Mouse (Mus musculus) limb, embryonic 14.5 days (tissue): ENCODE measurements around the gene Rbm47. TPM values are rescaled to one million over a fixed set of nuclear protein-coding genes. Genes with fewer than 3 reads are reported as not detected.

Experiments
- ATAC-seq: fragments of 200-750 bp; cut with Nextera tagmentation; 2 replicates; pipeline ENCODE4 v1.8.0; 2017; ENCODE audit warnings: low read depth, moderate number of reproducible peaks, moderate TSS enrichment; ENCODE audit not compliant: low FRiP score
- DNase-seq: peaks from one replicate; pipeline ENCODE4 v3.0.0-alpha.2; 2015; ENCODE audit warnings: low spot score
- H3K27ac ChIP-seq: fragments of 300-500 bp; sonication (generic); replicated peaks from 2 replicates; pipeline ENCODE4 v1.5.1; 2014; ENCODE audit warnings: low read depth, mild to moderate bottlenecking, low read length, moderate library complexity, mixed read lengths
- H3K27me3 ChIP-seq: fragments of 300-500 bp; sonication (generic); 2 replicates; pipeline ENCODE4 v1.6.1; 2014; ENCODE audit warnings: low read length, mixed read lengths; ENCODE audit not compliant: control insufficient read depth, insufficient read depth
- H3K36me3 ChIP-seq: fragments of 300-500 bp; sonication (generic); 2 replicates; pipeline ENCODE4 v1.6.1; 2014; ENCODE audit warnings: mild to moderate bottlenecking, low read length, moderate library complexity, mixed read lengths; ENCODE audit not compliant: control insufficient read depth, insufficient read depth
- H3K4me1 ChIP-seq: fragments of 300-500 bp; sonication (generic); 2 replicates; pipeline ENCODE4 v1.6.1; 2014; ENCODE audit warnings: antibody characterized with exemption, low read length, mixed read lengths; ENCODE audit not compliant: control insufficient read depth, insufficient read depth
- H3K4me2 ChIP-seq: fragments of 300-500 bp; sonication (generic); replicated peaks from 2 replicates; pipeline ENCODE4 v1.6.1; 2014; ENCODE audit warnings: low read depth, mild to moderate bottlenecking, low read length, moderate library complexity; ENCODE audit not compliant: severe bottlenecking
- H3K4me3 ChIP-seq: fragments of 300-500 bp; sonication (generic); replicated peaks from 2 replicates; pipeline ENCODE4 v1.5.1; 2014; ENCODE audit warnings: low read length
- H3K9ac ChIP-seq: fragments of 300-500 bp; sonication (generic); 2 replicates; pipeline ENCODE4 v1.6.1; 2014; ENCODE audit warnings: mild to moderate bottlenecking, low read depth, low read length, moderate library complexity; ENCODE audit not compliant: severe bottlenecking
- H3K9me3 ChIP-seq: fragments of 300-500 bp; sonication (generic); 2 replicates; pipeline ENCODE4 v1.6.1; 2016; ENCODE audit warnings: low read length; ENCODE audit not compliant: control insufficient read depth
- POLR2A ChIP-seq: fragments of 200-500 bp; IDR thresholded peaks from 2 replicates; pipeline ENCODE4 v1.8.0; 2012; ENCODE audit warnings: inconsistent platforms, mild to moderate bottlenecking, moderate library complexity, borderline replicate concordance; ENCODE audit not compliant: insufficient read depth, insufficient read length; ENCODE audit errors: extremely low read depth
- WGBS: fragments of 180-500 bp; shearing (Covaris S2); extraction: QIAGEN DNeasy Blood & Tissue Kit; methylation state at CpG from one replicate; pipeline ENCODE4 v1.1.7; 2014; 5-methylcytosine and 5-hydroxymethylcytosine counted together
- polyA plus RNA-seq, 2 experiments: library from polyadenylated mRNA; depleted of rRNA in 1 of 2; stranded (reverse) in 1 of 2; unstranded in 1 of 2; fragments of >200 nt; fragmentation: Nextera tagmentation in 1 of 2; extraction: Ambion mirVana in 1 of 2; gene quantifications; 2 replicates each; pipeline versions ENCODE4 v1.2.1 to v1.2.3; 2012 to 2014

Rbm47 gene
- polyA plus RNA-seq, 2 experiments, result 2.5 to 5.2 TPM

DNA sequence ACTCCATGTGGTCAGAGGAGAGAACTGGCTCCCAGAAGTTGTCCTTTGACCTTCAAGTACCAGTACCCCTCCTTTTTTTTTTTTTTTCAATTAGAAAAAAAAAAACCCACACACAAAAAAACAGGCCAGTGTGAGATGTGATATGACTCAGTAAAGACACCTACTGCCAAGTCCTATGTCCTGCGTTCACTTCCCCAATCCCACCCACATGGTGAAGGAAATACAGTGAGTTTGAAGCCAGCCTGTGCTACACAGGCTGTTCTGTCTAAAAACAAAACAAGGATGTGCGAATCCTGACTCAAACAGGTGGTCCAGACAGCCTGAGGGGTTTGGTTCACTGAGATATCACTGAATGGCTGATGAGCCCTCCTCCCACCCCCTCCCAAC is 3.8 kb downstream of the Rbm47 start:
- H3K27me3 ChIP-seq, result no peaks in the 10 kb centered on the region
- no peaks in the 10 kb centered on the region for H3K36me3 ChIP-seq
- 79% methylated on average over 2 of the region's 2 CpGs for WGBS
- no peak for TF ChIP-seq POLR2A
- no peak overlapping the region for H3K27ac ChIP-seq
- H3K4me1 ChIP-seq, result no peaks in the 10 kb centered on the region
- H3K9me3 ChIP-seq, result no peaks in the 10 kb centered on the region
- H3K9ac ChIP-seq, result no peak overlapping the region
- no peak overlapping the region for H3K4me3 ChIP-seq
- DNase-seq (no peak), ATAC-seq (no peak)
- no peak overlapping the region for H3K4me2 ChIP-seq

DNA sequence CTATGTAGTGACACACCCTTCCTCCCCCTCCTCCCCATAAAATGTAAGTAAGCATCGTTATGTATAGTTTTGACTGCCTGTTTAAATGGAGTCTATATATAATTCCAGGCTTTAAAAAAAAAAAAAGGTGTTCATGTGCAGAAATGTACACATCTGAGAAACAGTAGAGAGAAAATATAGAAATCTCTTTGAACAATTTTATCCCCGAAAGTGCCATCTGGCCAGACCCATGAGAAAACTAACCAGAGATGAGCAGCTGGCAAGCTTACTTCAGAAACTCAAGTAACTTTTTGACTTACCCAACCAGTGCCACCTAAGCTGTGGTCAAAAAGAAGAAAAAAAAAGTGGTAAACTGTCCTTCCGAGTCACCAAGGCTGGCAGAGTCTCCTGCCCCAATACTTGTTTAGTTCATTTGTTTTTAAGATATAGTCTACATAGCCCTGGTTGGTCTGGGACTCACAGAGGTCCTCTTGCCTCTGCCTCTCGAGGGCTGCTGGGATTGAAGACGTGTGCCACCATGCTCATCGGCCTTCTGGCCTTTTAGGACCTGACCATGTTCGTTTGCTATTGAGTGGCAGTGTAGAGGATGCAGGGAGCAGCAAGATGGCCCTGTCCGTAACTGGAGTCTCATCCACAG is 4.3 kb downstream of the Rbm47 start:
- H3K4me2 ChIP-seq, result no peak overlapping the region
- no peak overlapping the region for H3K27ac ChIP-seq
- no peaks in the 10 kb centered on the region for H3K36me3 ChIP-seq
- no peak overlapping the region for H3K4me3 ChIP-seq
- ATAC-seq (no peak), DNase-seq (no peak)
- H3K9ac ChIP-seq, result no peak overlapping the region
- TF ChIP-seq POLR2A, result no peak
- no peaks in the 10 kb centered on the region for H3K4me1 ChIP-seq
- H3K9me3 ChIP-seq, result no peaks in the 10 kb centered on the region
- H3K27me3 ChIP-seq, result no peaks in the 10 kb centered on the region
- WGBS, result 85% methylated on average over 8 of the region's 8 CpGs

DNA sequence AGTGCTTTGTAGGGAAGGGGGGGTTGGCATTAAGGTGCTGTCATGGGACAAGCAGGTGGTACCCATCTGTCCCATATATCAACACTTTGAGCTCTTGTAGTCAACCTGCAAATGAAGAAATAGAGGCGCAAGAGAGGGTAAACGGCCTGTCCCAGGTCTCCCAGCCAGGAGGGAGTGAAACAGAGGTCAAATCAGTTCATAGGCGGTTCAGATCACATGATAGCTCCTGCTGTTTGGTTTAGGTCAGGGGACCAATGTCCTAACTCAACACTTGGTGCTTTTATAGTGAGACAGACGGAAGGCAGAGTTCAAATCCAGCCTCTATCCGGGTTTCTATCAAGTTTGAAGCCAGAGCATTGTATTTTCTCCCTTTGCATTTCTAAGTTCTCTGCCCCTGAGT is 6.0 kb downstream of the Rbm47 start:
- no peak overlapping the region for H3K4me2 ChIP-seq
- TF ChIP-seq POLR2A, result no peak
- H3K27me3 ChIP-seq, result no peaks in the 10 kb centered on the region
- WGBS, result 81% methylated on average over 5 of the region's 5 CpGs
- no peaks in the 10 kb centered on the region for H3K9me3 ChIP-seq
- H3K36me3 ChIP-seq, result no peaks in the 10 kb centered on the region
- no peak overlapping the region for H3K27ac ChIP-seq
- no peak overlapping the region for H3K9ac ChIP-seq
- no peak for DNase-seq
- no peak for ATAC-seq
- H3K4me3 ChIP-seq, result no peak overlapping the region
- no peaks in the 10 kb centered on the region for H3K4me1 ChIP-seq

DNA sequence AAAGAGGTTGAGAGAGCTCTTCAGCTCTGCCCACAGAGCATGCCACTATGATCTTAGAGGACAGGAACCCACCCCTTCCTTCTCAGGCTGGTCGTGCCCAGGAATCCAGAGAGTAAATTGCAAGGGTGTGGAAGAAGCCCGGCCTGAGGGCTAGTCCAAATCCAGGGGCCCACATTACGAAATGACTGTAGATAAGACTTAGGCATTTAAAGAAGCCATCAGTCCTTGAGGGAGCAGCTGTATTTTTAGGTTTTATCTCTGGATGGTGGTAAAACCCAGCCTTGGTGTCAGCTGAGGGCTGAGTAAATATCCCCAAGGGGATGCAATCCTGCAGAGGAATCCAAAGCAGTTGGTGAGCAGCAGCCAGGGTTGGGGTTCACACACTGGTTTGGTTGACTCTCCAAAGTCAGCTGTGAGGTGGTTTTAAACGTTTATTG is 6.7 kb downstream of the Rbm47 start:
- Histone ChIP-seq H3K4me1 (no peaks in the 10 kb centered on the region), H3K9me3 (no peaks in the 10 kb centered on the region), H3K27me3 (no peaks in the 10 kb centered on the region), H3K4me2 (no peak overlapping the region), H3K9ac (no peak overlapping the region), H3K4me3 (no peak overlapping the region), H3K36me3 (no peaks in the 10 kb centered on the region), H3K27ac (no peak overlapping the region)
- ATAC-seq (no peak), DNase-seq (no peak)
- WGBS, result 47% methylated on average over 4 of the region's 4 CpGs
- TF ChIP-seq POLR2A, result no peak

DNA sequence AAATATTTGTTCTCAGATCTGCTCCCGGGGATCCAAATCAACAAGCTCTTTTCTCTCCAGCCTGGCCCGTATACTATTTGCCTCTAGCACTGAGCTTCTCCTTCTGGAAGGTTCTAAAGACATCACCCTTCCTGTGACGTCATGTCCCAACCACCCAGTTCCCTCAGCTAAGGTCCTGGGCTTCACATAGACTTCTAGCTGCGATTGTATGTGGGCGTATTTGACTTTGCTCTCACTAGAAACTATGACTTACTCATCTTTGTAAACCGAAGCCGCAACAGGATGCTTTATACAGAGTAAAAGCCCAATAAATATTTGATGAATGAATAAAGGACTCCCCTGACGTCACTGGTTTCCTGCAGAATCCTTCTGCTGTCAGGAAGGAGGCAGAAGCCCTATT is 7.2 kb downstream of the Rbm47 start:
- H3K4me1 ChIP-seq, result no peaks in the 10 kb centered on the region
- no peak overlapping the region for H3K27ac ChIP-seq
- H3K4me2 ChIP-seq, result no peak overlapping the region
- no peak for TF ChIP-seq POLR2A
- no peaks in the 10 kb centered on the region for H3K36me3 ChIP-seq
- no peaks in the 10 kb centered on the region for H3K27me3 ChIP-seq
- no peaks in the 10 kb centered on the region for H3K9me3 ChIP-seq
- H3K9ac ChIP-seq, result no peak overlapping the region
- DNase-seq (no peak), ATAC-seq (no peak)
- 70% methylated on average over 8 of the region's 8 CpGs for WGBS
- H3K4me3 ChIP-seq, result no peak overlapping the region
